Mouse (Mus musculus) hindbrain, embryonic 16.5 days (tissue): ENCODE measurements around the gene Paxx. TPM values are rescaled to one million over a fixed set of nuclear protein-coding genes. Genes with fewer than 3 reads are reported as not detected.

Experiments
- microRNA-seq: library from miRNA; unstranded; fragments of <30 nt; microRNA quantifications from one replicate; pipeline ENCODE4, GENCODE M21; 2017
- polyA plus RNA-seq: library from polyadenylated mRNA; unstranded; fragments of >200 nt; fragmentation: Nextera tagmentation; extraction: Ambion mirVana; gene quantifications from 2 replicates; pipeline ENCODE4 v1.2.1, GENCODE M21; 2015

Paxx gene
- polyA plus RNA-seq, 1 experiment from 2014 or later: 134 TPM

Small RNA genes within 50 kb of the gene (microRNA-seq; reads per million reads assigned to microRNA genes)
- gene Mir3087: 0.62 reads per million

Other genes with a start within 250 kb of the Paxx start
- gene Nelfb, start 249.6 kb downstream of the Paxx start, polyA plus RNA-seq: 105 and 112 TPM in 2 replicates
- gene Stpg3, start 246.5 kb downstream of the Paxx start, polyA plus RNA-seq: not detected in 2 replicates
- gene Fam166a, start 242.3 kb downstream of the Paxx start, polyA plus RNA-seq: 0.39 and 1.0 TPM in 2 replicates
- 486 and 553 TPM in 2 replicates for gene Tubb4b, start 236.4 kb downstream of the Paxx start, polyA plus RNA-seq
- gene Slc34a3, start 226.7 kb downstream of the Paxx start, polyA plus RNA-seq: not detected in 2 replicates
- gene Rnf224, start 224.3 kb downstream of the Paxx start, polyA plus RNA-seq: not detected in 2 replicates
- 166 and 207 TPM in 2 replicates for gene Rnf208, start 218.8 kb downstream of the Paxx start, polyA plus RNA-seq
- gene Cysrt1, start 218.6 kb downstream of the Paxx start, polyA plus RNA-seq: 0.24 TPM in 1 of 2 replicates, not detected in the other
- 4.2 and 5.1 TPM in 2 replicates for gene AL732309.1, start 214.2 kb downstream of the Paxx start, polyA plus RNA-seq
- 15.8 and 16.6 TPM in 2 replicates for gene Tmem203, start 205.7 kb downstream of the Paxx start, polyA plus RNA-seq
- 20.3 TPM in 2 replicates for gene Tprn, start 198.5 kb downstream of the Paxx start, polyA plus RNA-seq
- gene Ssna1, start 188.7 kb downstream of the Paxx start, polyA plus RNA-seq: 181 and 183 TPM in 2 replicates
- 137 and 147 TPM in 2 replicates for gene Anapc2, start 188.6 kb downstream of the Paxx start, polyA plus RNA-seq
- not detected in 2 replicates for gene Tmem210, start 172.9 kb downstream of the Paxx start, polyA plus RNA-seq
- 0.12 and 0.13 TPM in 2 replicates for gene Lrrc26, start 171.2 kb downstream of the Paxx start, polyA plus RNA-seq
- gene Grin1, start 141.9 kb downstream of the Paxx start, polyA plus RNA-seq: 56.9 and 65.8 TPM in 2 replicates
- gene Man1b1, start 128.8 kb downstream of the Paxx start, polyA plus RNA-seq: 41.6 and 48.3 TPM in 2 replicates
- gene Dpp7, start 104.7 kb downstream of the Paxx start, polyA plus RNA-seq: 26.4 and 27.8 TPM in 2 replicates
- 8.8 and 10.9 TPM in 2 replicates for gene Uap1l1, start 95.4 kb downstream of the Paxx start, polyA plus RNA-seq
- gene Sapcd2, start 88.8 kb downstream of the Paxx start, polyA plus RNA-seq: 15.7 and 17.2 TPM in 2 replicates
- gene Entpd2, start 65.2 kb downstream of the Paxx start, polyA plus RNA-seq: 6.7 and 7.4 TPM in 2 replicates
- gene Npdc1, start 61.7 kb downstream of the Paxx start, polyA plus RNA-seq: 481 and 505 TPM in 2 replicates
- gene Fut7, start 37.8 kb downstream of the Paxx start, polyA plus RNA-seq: 0.19 and 0.23 TPM in 2 replicates
- gene Abca2, start 32.4 kb downstream of the Paxx start, polyA plus RNA-seq: 13.5 and 15.5 TPM in 2 replicates
- gene Clic3, start 4.3 kb downstream of the Paxx start, polyA plus RNA-seq: 3.4 and 4.1 TPM in 2 replicates
- gene Ptgds, start 9.0 kb upstream of the Paxx start, polyA plus RNA-seq: 904 and 1,173 TPM in 2 replicates
- not detected in 2 replicates for gene Lcn12, start 32.8 kb upstream of the Paxx start, polyA plus RNA-seq
- gene Fbxw5, start 39.7 kb upstream of the Paxx start, polyA plus RNA-seq: 136 and 153 TPM in 2 replicates
- 6.1 and 6.6 TPM in 2 replicates for gene C8g, start 40.6 kb upstream of the Paxx start, polyA plus RNA-seq
- 16.8 and 17.8 TPM in 2 replicates for gene Traf2, start 85.8 kb upstream of the Paxx start, polyA plus RNA-seq
- gene Edf1, start 96.8 kb upstream of the Paxx start, polyA plus RNA-seq: 384 and 413 TPM in 2 replicates
- 1.8 and 3.7 TPM in 2 replicates for gene Mamdc4, start 113.8 kb upstream of the Paxx start, polyA plus RNA-seq
- 164 and 178 TPM in 2 replicates for gene Phpt1, start 114.1 kb upstream of the Paxx start, polyA plus RNA-seq
- 12.0 and 15.1 TPM in 2 replicates for gene Ajm1, start 120.7 kb upstream of the Paxx start, polyA plus RNA-seq
- 65.3 and 71.8 TPM in 2 replicates for gene Rabl6, start 147.4 kb upstream of the Paxx start, polyA plus RNA-seq
- 0.13 and 0.34 TPM in 2 replicates for gene Ccdc183, start 156.6 kb upstream of the Paxx start, polyA plus RNA-seq
- 54.6 and 66.8 TPM in 2 replicates for gene Tmem141, start 160.9 kb upstream of the Paxx start, polyA plus RNA-seq
- 4.6 and 4.8 TPM in 2 replicates for gene Fcna, start 166.9 kb upstream of the Paxx start, polyA plus RNA-seq
- not detected in 2 replicates for gene Lcn8, start 192.0 kb upstream of the Paxx start, polyA plus RNA-seq
- not detected in 2 replicates for gene Lcn5, start 196.9 kb upstream of the Paxx start, polyA plus RNA-seq
- gene Lcn6, start 215.7 kb upstream of the Paxx start, polyA plus RNA-seq: not detected in 2 replicates
- gene Lcn10, start 221.6 kb upstream of the Paxx start, polyA plus RNA-seq: not detected in 2 replicates
- not detected in 2 replicates for gene Obp2a, start 238.9 kb upstream of the Paxx start, polyA plus RNA-seq
- 164 and 182 TPM in 2 replicates for gene Bmyc, start 245.6 kb upstream of the Paxx start, polyA plus RNA-seq